Mouse (Mus musculus) forebrain, embryonic 11.5 days (tissue): ENCODE results near the gene Fgfr1op. TPM values are rescaled to one million over a fixed set of nuclear protein-coding genes. Genes with fewer than 3 reads are reported as not detected.

Experiments used
- ATAC-seq: fragments of 200-750 bp; cut with Nextera tagmentation; replicated peaks from 2 replicates; pipeline ENCODE4 v1.8.0; 2017; ENCODE audit warnings: moderate TSS enrichment; ENCODE audit not compliant: low FRiP score
- DNase-seq: peaks from one replicate; pipeline ENCODE4 v3.0.0-alpha.2; 2017; ENCODE audit warnings: low spot score
- H3K27ac ChIP-seq: fragments of 300-500 bp; sonication (generic); 2 replicates; pipeline ENCODE4 v1.5.1; 2014; ENCODE audit warnings: low read depth, low read length
- H3K27me3 ChIP-seq: fragments of 300-500 bp; sonication (generic); 2 replicates; pipeline ENCODE4 v1.6.1; 2014; ENCODE audit warnings: mild to moderate bottlenecking, low read length, mixed read lengths; ENCODE audit not compliant: control insufficient read depth, insufficient read depth
- H3K36me3 ChIP-seq: fragments of 300-500 bp; sonication (generic); 2 replicates; pipeline ENCODE4 v1.6.1; 2014; ENCODE audit warnings: mild to moderate bottlenecking, low read length, moderate library complexity, mixed read lengths; ENCODE audit not compliant: control insufficient read depth, insufficient read depth
- H3K4me1 ChIP-seq: fragments of 300-500 bp; sonication (generic); replicated peaks from 2 replicates; pipeline ENCODE4 v1.6.1; 2014; ENCODE audit warnings: low read length, mixed read lengths; ENCODE audit not compliant: control insufficient read depth, insufficient read depth
- H3K4me2 ChIP-seq: fragments of 300-500 bp; sonication (generic); 2 replicates; pipeline ENCODE4 v1.6.1; 2014; ENCODE audit warnings: low read depth, mild to moderate bottlenecking, low read length, moderate library complexity, mixed read lengths; ENCODE audit not compliant: severe bottlenecking
- H3K4me3 ChIP-seq: fragments of 300-500 bp; sonication (generic); 2 replicates; pipeline ENCODE4 v1.5.1; 2014; ENCODE audit warnings: low read depth, low read length
- H3K9ac ChIP-seq: fragments of 300-500 bp; sonication (generic); 2 replicates; pipeline ENCODE4 v1.6.1; 2014; ENCODE audit warnings: low read length
- H3K9me3 ChIP-seq: fragments of 300-500 bp; sonication (generic); 2 replicates; pipeline ENCODE4 v1.6.1; 2016; ENCODE audit warnings: low read length, mixed read lengths; ENCODE audit not compliant: control insufficient read depth
- WGBS: fragments of 180-500 bp; shearing (Covaris S2); extraction: QIAGEN DNeasy Blood & Tissue Kit; methylation state at CpG from one replicate; pipeline ENCODE4 v1.1.7; 2014; 5-methylcytosine and 5-hydroxymethylcytosine counted together
- polyA plus RNA-seq: library from polyadenylated mRNA; unstranded; fragments of >200 nt; fragmentation: Nextera tagmentation; extraction: Ambion mirVana; gene quantifications from 2 replicates; pipeline ENCODE4 v1.2.1, GENCODE M21; 2014

Gene Fgfr1op
- polyA plus RNA-seq, 1 experiment from 2014 or later: 55.5 TPM

- no peak overlapping the region for H3K4me3 ChIP-seq
- no peak overlapping the region for H3K4me2 ChIP-seq
- ATAC-seq (no peak), DNase-seq (peak; percentile 6)
- WGBS: 84% methylated on average over 5 of the region's 5 CpGs
- H3K27me3 ChIP-seq: no peaks in the 10 kb centered on the region
- H3K27ac ChIP-seq: no peak overlapping the region
- no peaks in the 10 kb centered on the region for H3K36me3 ChIP-seq
- no peaks in the 10 kb centered on the region for H3K4me1 ChIP-seq
- no peak overlapping the region for H3K9ac ChIP-seq
- no peaks in the 10 kb centered on the region for H3K9me3 ChIP-seq
Observed at GRCm38 (mm10) chr17:8206691-8207090, 41.4 kb downstream of the Fgfr1op start.

- no peak for DNase-seq
- WGBS: 92% methylated on average over 2 of the region's 2 CpGs
- Histone ChIP-seq H3K27ac (no peak overlapping the region), H3K4me1 (no peaks in the 10 kb centered on the region), H3K4me3 (no peak overlapping the region), H3K36me3 (no peaks in the 10 kb centered on the region), H3K9me3 (no peaks in the 10 kb centered on the region), H3K9ac (no peak overlapping the region), H3K4me2 (no peak overlapping the region), H3K27me3 (no peaks in the 10 kb centered on the region)
- ATAC-seq: no peak
Observed at GRCm38 (mm10) chr17:8209696-8210095, 44.4 kb downstream of the Fgfr1op start.

- H3K27me3 ChIP-seq: no peaks in the 10 kb centered on the region
- H3K9me3 ChIP-seq: no peaks in the 10 kb centered on the region
- no peaks in the 10 kb centered on the region for H3K4me1 ChIP-seq
- H3K9ac ChIP-seq: no peak overlapping the region
- ATAC-seq (no peak), DNase-seq (peak; percentile 30)
- no peak overlapping the region for H3K4me2 ChIP-seq
- no peaks in the 10 kb centered on the region for H3K36me3 ChIP-seq
- 57% methylated on average over 3 of the region's 3 CpGs for WGBS
- no peak overlapping the region for H3K4me3 ChIP-seq
- no peak overlapping the region for H3K27ac ChIP-seq
Observed at GRCm38 (mm10) chr17:8210170-8210569, 44.9 kb downstream of the Fgfr1op start.

GRCm38 (mm10) chr17:8210675-8211074 lies 45.4 kb downstream of the Fgfr1op start:
- Histone ChIP-seq H3K9me3 (no peaks in the 10 kb centered on the region), H3K36me3 (no peaks in the 10 kb centered on the region), H3K4me2 (no peak overlapping the region), H3K4me3 (no peak overlapping the region), H3K27me3 (no peaks in the 10 kb centered on the region), H3K27ac (no peak overlapping the region), H3K4me1 (no peaks in the 10 kb centered on the region), H3K9ac (no peak overlapping the region)
- ATAC-seq (no peak), DNase-seq (no peak)
- 87% methylated on average over 10 of the region's 10 CpGs for WGBS

- Histone ChIP-seq H3K4me3 (no peak overlapping the region), H3K27ac (no peak overlapping the region), H3K4me2 (no peak overlapping the region), H3K36me3 (no peaks in the 10 kb centered on the region), H3K4me1 (no peaks in the 10 kb centered on the region), H3K27me3 (no peaks in the 10 kb centered on the region), H3K9me3 (no peaks in the 10 kb centered on the region), H3K9ac (no peak overlapping the region)
- WGBS: 89% methylated on average over 6 of the region's 6 CpGs
- DNase-seq (peak; percentile 25), ATAC-seq (no peak)
Observed at GRCm38 (mm10) chr17:8211399-8211798, 46.1 kb downstream of the Fgfr1op start.

- Histone ChIP-seq H3K27me3 (no peaks in the 10 kb centered on the region), H3K9ac (no peak overlapping the region), H3K4me1 (no peaks in the 10 kb centered on the region), H3K9me3 (no peaks in the 10 kb centered on the region), H3K4me2 (no peak overlapping the region), H3K36me3 (no peaks in the 10 kb centered on the region), H3K4me3 (no peak overlapping the region), H3K27ac (no peak overlapping the region)
- DNase-seq (no peak), ATAC-seq (no peak)
- WGBS: 93% methylated on average over 1 of the region's 1 CpGs
Observed at GRCm38 (mm10) chr17:8214369-8214768, 49.1 kb downstream of the Fgfr1op start.

GRCm38 (mm10) chr17:8215016-8215745 lies 49.9 kb downstream of the Fgfr1op start:
- no peaks in the 10 kb centered on the region for H3K36me3 ChIP-seq
- WGBS: 89% methylated on average over 12 of the region's 12 CpGs
- H3K9ac ChIP-seq: no peak overlapping the region
- ATAC-seq (no peak), DNase-seq (no peak)
- no peak overlapping the region for H3K27ac ChIP-seq
- no peak overlapping the region for H3K4me3 ChIP-seq
- H3K9me3 ChIP-seq: no peaks in the 10 kb centered on the region
- H3K4me2 ChIP-seq: no peak overlapping the region
- no peaks in the 10 kb centered on the region for H3K27me3 ChIP-seq
- no peaks in the 10 kb centered on the region for H3K4me1 ChIP-seq

GRCm38 (mm10) chr17:8223225-8223624 lies 57.9 kb downstream of the Fgfr1op start:
- WGBS: 91% methylated on average over 10 of the region's 10 CpGs
- ATAC-seq: no peak

GRCm38 (mm10) chr17:8224072-8224471 lies 58.8 kb downstream of the Fgfr1op start:
- Histone ChIP-seq H3K27me3 (no peaks in the 10 kb centered on the region), H3K27ac (no peak overlapping the region), H3K4me1 (no peaks in the 10 kb centered on the region), H3K9me3 (no peaks in the 10 kb centered on the region), H3K9ac (no peak overlapping the region), H3K4me2 (no peak overlapping the region), H3K4me3 (no peak overlapping the region), H3K36me3 (no peaks in the 10 kb centered on the region)
- 90% methylated on average over 1 of the region's 1 CpGs for WGBS
- ATAC-seq: no peak
- no peak for DNase-seq

More at GRCm38 (mm10) chr17:8223225-8223624, 57.9 kb downstream of the Fgfr1op start:
- DNase-seq: no peak
- Histone ChIP-seq H3K9me3 (no peaks in the 10 kb centered on the region), H3K9ac (no peak overlapping the region), H3K4me1 (no peaks in the 10 kb centered on the region), H3K4me3 (no peak overlapping the region), H3K36me3 (no peaks in the 10 kb centered on the region), H3K27ac (no peak overlapping the region), H3K4me2 (no peak overlapping the region), H3K27me3 (no peaks in the 10 kb centered on the region)
